Mouse (Mus musculus): ENCODE data around the gene Alg13. TPM values are rescaled to one million over a fixed set of nuclear protein-coding genes. Genes with fewer than 3 reads are reported as not detected.

Gene Alg13
- 11.3 and 24.3 TPM in 2 replicates for total RNA-seq (2014; rRNA removed)
- polyA plus RNA-seq (2015; fragmentation: Nextera tagmentation; extraction: Ambion mirVana) = 11.3 and 13.2 TPM in 2 replicates

DNA sequence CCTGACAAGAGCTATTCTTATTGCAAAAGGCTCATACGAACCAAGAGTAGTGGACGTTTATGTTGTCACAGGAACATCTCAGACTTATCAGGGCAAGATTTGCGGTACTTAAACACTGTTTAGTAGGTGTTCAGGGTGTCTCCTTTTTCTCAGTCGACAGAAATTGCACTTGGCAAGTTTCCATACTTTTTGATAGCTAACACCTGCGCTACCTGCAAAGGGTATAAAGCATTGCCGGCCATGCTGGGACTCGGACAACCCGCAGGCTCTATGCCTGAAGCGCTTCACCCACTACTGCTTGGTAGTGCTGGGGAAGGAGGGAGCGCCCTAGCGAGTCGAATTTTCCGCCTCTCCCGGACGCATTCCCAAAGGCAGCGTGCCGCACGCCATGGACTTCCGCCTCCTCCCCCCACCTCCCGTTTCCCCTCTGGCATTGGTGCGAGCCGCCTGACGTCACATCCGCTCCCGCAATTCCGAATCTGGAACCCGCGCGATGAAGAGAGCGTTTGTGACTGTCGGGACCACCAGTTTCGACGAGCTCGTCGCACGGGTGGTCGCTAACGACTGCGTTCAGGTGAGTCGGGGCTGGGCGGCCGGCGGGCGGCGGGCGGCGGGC lies at the start of gene Alg13:
Gene Alg13 (plus strand): TSS at position 257 of the 616 bp plus-strand sequence.
- Histone ChIP-seq H3K27ac (ENCODE audit: low read depth, low read length) (no peak within 1 kb of the TSS), H3K9me3 (ENCODE audit: low read length) (no peaks in the 10 kb centered on the region), H3K36me3 (ENCODE audit: insufficient read depth, low read length) (no peaks in the 10 kb centered on the region), H3K27me3 (ENCODE audit: insufficient read depth, low read length) (no peaks in the 10 kb centered on the region), H3K9ac (replicated peaks; ENCODE audit: low read length, poor library complexity, severe bottlenecking) (peak within 1 kb of the TSS; percentile 67), H3K4me1 (ENCODE audit: insufficient read depth, low read length) (no peaks in the 10 kb centered on the region), H3K4me2 (ENCODE audit: low read depth, low read length, poor library complexity, severe bottlenecking) (peak within 1 kb of the TSS; percentile 72), H3K4me3 (ENCODE audit: low read depth, low read length) (peak within 1 kb of the TSS; percentile 62)
- 15% methylated on average over 39 of the region's 47 CpGs for WGBS
- DNase-seq (ENCODE audit: low spot score) = peak; percentile 87
- peak; percentile 92 for ATAC-seq (ENCODE audit: low FRiP score)
- no peak for TF ChIP-seq CTCF (IDR thresholded peaks at IDR 0.05)

DNA sequence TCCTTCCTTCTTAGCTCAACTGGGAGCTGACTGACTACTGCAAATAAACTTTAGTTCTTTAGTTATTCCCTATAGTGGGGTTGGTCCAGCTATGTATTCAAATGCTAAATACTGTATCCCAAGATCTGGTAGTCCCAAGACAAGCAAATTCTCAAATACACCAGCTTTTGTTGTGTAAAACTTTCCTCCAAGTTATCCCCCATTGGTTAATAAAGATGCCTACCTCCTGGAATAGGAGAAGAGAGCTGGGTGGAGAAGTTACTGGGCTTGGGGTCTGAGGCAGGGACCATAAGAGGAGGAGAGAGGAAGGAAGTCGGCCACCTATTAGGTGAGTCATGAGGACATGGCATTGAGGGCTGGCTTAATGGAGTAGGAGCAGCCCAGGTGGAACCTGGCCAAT lies 49.0 kb upstream of the Alg13 start:
- WGBS = 84% methylated on average over 1 of the region's 1 CpGs
- no peak overlapping the region for H3K4me3 ChIP-seq (ENCODE audit: low read depth, low read length)
- H3K27ac ChIP-seq (ENCODE audit: low read depth, low read length) = no peak overlapping the region
- H3K4me2 ChIP-seq (ENCODE audit: low read depth, low read length, poor library complexity, severe bottlenecking) = no peak overlapping the region
- no peak overlapping the region for H3K9ac ChIP-seq (replicated peaks; ENCODE audit: low read length, poor library complexity, severe bottlenecking)
- H3K36me3 ChIP-seq (ENCODE audit: insufficient read depth, low read length) = no peaks in the 10 kb centered on the region
- no peaks in the 10 kb centered on the region for H3K27me3 ChIP-seq (ENCODE audit: insufficient read depth, low read length)
- H3K4me1 ChIP-seq (ENCODE audit: insufficient read depth, low read length) = no peaks in the 10 kb centered on the region
- no peak for TF ChIP-seq CTCF (IDR thresholded peaks at IDR 0.05)
- no peak for ATAC-seq (ENCODE audit: low FRiP score)
- peaks cover 3% of the 10 kb centered on the region; the same call in 1 of the 2 replicates for H3K9me3 ChIP-seq (ENCODE audit: low read length)
- DNase-seq (ENCODE audit: low spot score) = no peak

GRCm38 (mm10) chrX:144301476-144301875 lies 16.1 kb upstream of the Alg13 start:
- H3K27ac ChIP-seq (ENCODE audit: low read depth, low read length) = no peak overlapping the region
- no peak overlapping the region for H3K4me3 ChIP-seq (ENCODE audit: low read depth, low read length)

GRCm38 (mm10) chrX:144305659-144306058 lies 11.9 kb upstream of the Alg13 start:
- no peak overlapping the region for H3K4me2 ChIP-seq (ENCODE audit: low read depth, low read length, poor library complexity, severe bottlenecking)
- no peaks in the 10 kb centered on the region for H3K9me3 ChIP-seq (ENCODE audit: low read length)
- no peak overlapping the region for H3K4me3 ChIP-seq (ENCODE audit: low read depth, low read length)
- DNase-seq (ENCODE audit: low spot score) (no peak), ATAC-seq (ENCODE audit: low FRiP score) (no peak)
- WGBS = 90% methylated on average over 2 of the region's 2 CpGs
- no peaks in the 10 kb centered on the region for H3K27me3 ChIP-seq (ENCODE audit: insufficient read depth, low read length)
- no peak overlapping the region for H3K9ac ChIP-seq (replicated peaks; ENCODE audit: low read length, poor library complexity, severe bottlenecking)
- no peak for TF ChIP-seq CTCF (IDR thresholded peaks at IDR 0.05)
- H3K4me1 ChIP-seq (ENCODE audit: insufficient read depth, low read length) = no peaks in the 10 kb centered on the region
- H3K27ac ChIP-seq (ENCODE audit: low read depth, low read length) = no peak overlapping the region
- H3K36me3 ChIP-seq (ENCODE audit: insufficient read depth, low read length) = no peaks in the 10 kb centered on the region

More at GRCm38 (mm10) chrX:144301476-144301875, 16.1 kb upstream of the Alg13 start:
- 56% methylated on average over 2 of the region's 2 CpGs for WGBS
- no peaks in the 10 kb centered on the region for H3K36me3 ChIP-seq (ENCODE audit: insufficient read depth, low read length)
- no peak for ATAC-seq (ENCODE audit: low FRiP score)
- no peak overlapping the region for H3K9ac ChIP-seq (replicated peaks; ENCODE audit: low read length, poor library complexity, severe bottlenecking)
- TF ChIP-seq CTCF (IDR thresholded peaks at IDR 0.05) = peak; percentile 79
- no peak overlapping the region for H3K4me2 ChIP-seq (ENCODE audit: low read depth, low read length, poor library complexity, severe bottlenecking)
- no peaks in the 10 kb centered on the region for H3K4me1 ChIP-seq (ENCODE audit: insufficient read depth, low read length)
- H3K27me3 ChIP-seq (ENCODE audit: insufficient read depth, low read length) = no peaks in the 10 kb centered on the region
- peak; percentile 67 for DNase-seq (ENCODE audit: low spot score)
- no peaks in the 10 kb centered on the region for H3K9me3 ChIP-seq (ENCODE audit: low read length)

- H3K27ac ChIP-seq (ENCODE audit: low read depth, low read length) = no peak overlapping the region
- no peak for TF ChIP-seq CTCF (IDR thresholded peaks at IDR 0.05)
- no peak for ATAC-seq (ENCODE audit: low FRiP score)
- no peaks in the 10 kb centered on the region for H3K9me3 ChIP-seq (ENCODE audit: low read length)
- DNase-seq (ENCODE audit: low spot score) = no peak
- H3K4me3 ChIP-seq (ENCODE audit: low read depth, low read length) = no peak overlapping the region
- H3K4me2 ChIP-seq (ENCODE audit: low read depth, low read length, poor library complexity, severe bottlenecking) = no peak overlapping the region
- 67% methylated on average over 2 of the region's 2 CpGs for WGBS
- H3K4me1 ChIP-seq (ENCODE audit: insufficient read depth, low read length) = no peaks in the 10 kb centered on the region
- H3K9ac ChIP-seq (replicated peaks; ENCODE audit: low read length, poor library complexity, severe bottlenecking) = no peak overlapping the region
- H3K36me3 ChIP-seq (ENCODE audit: insufficient read depth, low read length) = no peaks in the 10 kb centered on the region
- no peaks in the 10 kb centered on the region for H3K27me3 ChIP-seq (ENCODE audit: insufficient read depth, low read length)
Measured at GRCm38 (mm10) chrX:144314041-144314440, 3.6 kb upstream of the Alg13 start.

GRCm38 (mm10) chrX:144315028-144315427 lies 2.6 kb upstream of the Alg13 start:
- H3K4me3 ChIP-seq (ENCODE audit: low read depth, low read length) = no peak overlapping the region
- DNase-seq (ENCODE audit: low spot score) (no peak), ATAC-seq (ENCODE audit: low FRiP score) (no peak)
- no peak overlapping the region for H3K27ac ChIP-seq (ENCODE audit: low read depth, low read length)
- H3K4me2 ChIP-seq (ENCODE audit: low read depth, low read length, poor library complexity, severe bottlenecking) = no peak overlapping the region
- no peaks in the 10 kb centered on the region for H3K27me3 ChIP-seq (ENCODE audit: insufficient read depth, low read length)
- H3K9me3 ChIP-seq (ENCODE audit: low read length) = no peaks in the 10 kb centered on the region
- no peaks in the 10 kb centered on the region for H3K36me3 ChIP-seq (ENCODE audit: insufficient read depth, low read length)
- WGBS = 31% methylated on average over 5 of the region's 5 CpGs
- H3K4me1 ChIP-seq (ENCODE audit: insufficient read depth, low read length) = no peaks in the 10 kb centered on the region
- no peak overlapping the region for H3K9ac ChIP-seq (replicated peaks; ENCODE audit: low read length, poor library complexity, severe bottlenecking)
- TF ChIP-seq CTCF (IDR thresholded peaks at IDR 0.05) = no peak
